Mouse (Mus musculus) lung, adult 2 months (tissue): ENCODE measurements around the gene Inha.

ENCODE experiments used
- CTCF ChIP-seq: fragments of 200-500 bp; IDR thresholded peaks from 2 replicates; pipeline ENCODE4 v1.5.1; 2011; ENCODE audit warnings: mild to moderate bottlenecking, low read length, control low read depth; ENCODE audit not compliant: insufficient read depth
- POLR2A ChIP-seq: fragments of 200-500 bp; IDR thresholded peaks from 2 replicates; pipeline ENCODE4 v1.6.1; 2011; ENCODE audit warnings: low read depth, mild to moderate bottlenecking, control low read depth, low read length, borderline replicate concordance; ENCODE audit errors: extremely low read depth

- TF ChIP-seq CTCF (no peak), POLR2A (no peak)
Observed at GRCm38 (mm10) chr1:75480036-75480435, 26.8 kb upstream of the Inha start.
